Mouse (Mus musculus) ES-E14 (cell line): ENCODE measurements around the gene B3gnt9. TPM values are rescaled to one million over a fixed set of nuclear protein-coding genes. Genes with fewer than 3 reads are reported as not detected.

Source experiments
- DNase-seq: peaks from one replicate; pipeline ENCODE4 v3.0.0-alpha.2; 2013; ENCODE audit warnings: low read depth, low spot score
- H3K27ac ChIP-seq: 2 replicates; pipeline ENCODE4 v1.5.1; 2012; ENCODE audit warnings: low read depth, mild to moderate bottlenecking, low read length, moderate library complexity, mixed read lengths; ENCODE audit not compliant: poor library complexity, insufficient read depth, severe bottlenecking
- H3K36me3 ChIP-seq: 2 replicates; pipeline ENCODE4 v1.6.1; 2012; ENCODE audit warnings: mild to moderate bottlenecking, low read length, moderate library complexity, mixed read lengths; ENCODE audit not compliant: control insufficient read depth, poor library complexity, insufficient read depth, severe bottlenecking
- H3K4me1 ChIP-seq, 2 experiments: fragments of 150-350 bp in 1 of 2; sonication (generic) in 1 of 2; 2 replicates each; pipeline ENCODE4 v1.6.1; 2012; ENCODE audit warnings: low read length in 2 of 2, mild to moderate bottlenecking in 1 of 2, mixed read lengths in 1 of 2; ENCODE audit not compliant: control insufficient read depth in 2 of 2, insufficient read depth in 2 of 2, poor library complexity in 1 of 2
- H3K4me3 ChIP-seq, 2 experiments: fragments of 150-350 bp in 1 of 2; sonication (generic) in 1 of 2; 2 replicates each; pipeline ENCODE4 v1.5.1; 2012; ENCODE audit warnings: low read length in 2 of 2, low read depth in 1 of 2, mild to moderate bottlenecking in 1 of 2, mixed read lengths in 1 of 2; ENCODE audit not compliant: insufficient read depth in 1 of 2, poor library complexity in 1 of 2, severe bottlenecking in 1 of 2
- H3K9ac ChIP-seq: 2 replicates; pipeline ENCODE4 v1.6.1; 2012; ENCODE audit warnings: low read depth, mild to moderate bottlenecking, low read length, mixed read lengths; ENCODE audit not compliant: poor library complexity, insufficient read depth, severe bottlenecking
- H3K9me3 ChIP-seq: fragments of 150-350 bp; sonication (generic); 2 replicates; pipeline ENCODE4 v1.6.1; 2012; ENCODE audit warnings: low read depth, mild to moderate bottlenecking, low read length; ENCODE audit not compliant: control insufficient read depth, insufficient read depth
- CHD2 ChIP-seq: IDR thresholded peaks from 2 replicates; pipeline ENCODE4 v1.6.1; 2014; ENCODE audit warnings: mild to moderate bottlenecking, low read depth, low read length, inconsistent platforms
- HCFC1 ChIP-seq: IDR thresholded peaks from 2 replicates; pipeline ENCODE4 v1.6.1; 2012; ENCODE audit warnings: low read length, inconsistent platforms, borderline replicate concordance; ENCODE audit not compliant: insufficient read depth
- MAFK ChIP-seq: IDR thresholded peaks from 2 replicates; pipeline ENCODE4 v1.6.1; 2014; ENCODE audit warnings: mild to moderate bottlenecking, low read depth, low read length, inconsistent platforms; ENCODE audit not compliant: insufficient read depth
- ZC3H11A ChIP-seq: IDR thresholded peaks from 2 replicates; pipeline ENCODE4 v1.6.1; 2012; ENCODE audit warnings: low read depth, mild to moderate bottlenecking, inconsistent platforms, low read length, borderline replicate concordance
- ZNF384 ChIP-seq: IDR thresholded peaks from 2 replicates; pipeline ENCODE4 v1.6.1; 2012; ENCODE audit warnings: low read depth, low read length, inconsistent platforms
- in situ Hi-C, 2 experiments: fragments of 600-800 bp; cut with MboI; formaldehyde crosslinking; loops; one replicate each; pipeline ENCODE4 v1.15.1; 2025; ENCODE audit warnings: low sequenced_read_pairs in 2 of 2, inconsistent platforms in 1 of 2; ENCODE audit not compliant: unreplicated experiment in 2 of 2
- total RNA-seq: library from RNA; depleted of rRNA; stranded (reverse); fragments of 300-350 nt; gene quantifications from 2 replicates; pipeline ENCODE4 v1.2.3, GENCODE M21; 2012

The B3gnt9 gene
- total RNA-seq, 1 experiment = 2.5 TPM

GRCm38 (mm10) chr8:105259721-105260320 lies 4.9 kb upstream of the B3gnt9 start:
- DNase-seq = no peak
- Histone ChIP-seq H3K27ac (no peak overlapping the region), H3K36me3 (no peaks in the 10 kb centered on the region), H3K4me3 (peak overlapping the region; percentile 53 to 57), H3K9me3 (no peaks in the 10 kb centered on the region), H3K9ac (peak overlapping the region; percentile 45; the same call in 1 of the 2 replicates), H3K4me1 (peaks cover 0 to 10% of the 10 kb centered on the region in 2 experiments; a peak in 1 of 4 replicates)
- TF ChIP-seq CHD2 = no peak
- no peak for TF ChIP-seq MAFK
- TF ChIP-seq HCFC1 = no peak
- no peak for TF ChIP-seq ZC3H11A
- no peak for TF ChIP-seq ZNF384
- in situ Hi-C loops = loop anchor here in 1 of 2 experiments (25.0 kb wide), 1 partner anchor 623 kb away; the partner anchor contains the start of genes Ciao2b and Rrad

GRCm38 (mm10) chr8:105258911-105259720 lies 4.2 kb upstream of the B3gnt9 start:
- Histone ChIP-seq H3K4me1 (peaks cover 0 to 10% of the 10 kb centered on the region in 2 experiments; a peak in 1 of 4 replicates), H3K27ac (no peak overlapping the region), H3K9me3 (no peaks in the 10 kb centered on the region), H3K36me3 (no peaks in the 10 kb centered on the region), H3K4me3 (peak overlapping the region; percentile 53 to 57), H3K9ac (peak overlapping the region; percentile 45; the same call in 1 of the 2 replicates)
- no peak for DNase-seq
- in situ Hi-C loops = loop anchor here in 1 of 2 experiments (25.0 kb wide), 1 partner anchor 622 kb away; the partner anchor contains the start of genes Ciao2b and Rrad
- TF ChIP-seq ZC3H11A = no peak
- no peak for TF ChIP-seq MAFK

- peaks cover 0 to 15% of the 10 kb centered on the region in 2 experiments; a peak in 2 of 4 replicates for H3K4me1 ChIP-seq
- TF ChIP-seq MAFK (no peak), HCFC1 (no peak), CHD2 (no peak), ZNF384 (no peak), ZC3H11A (no peak)
- in situ Hi-C loops = loop anchor here in 1 of 2 experiments (25.0 kb wide), 1 partner anchor 620 kb away; the partner anchor contains the start of genes Ciao2b and Rrad
- no peak overlapping the region for H3K4me3 ChIP-seq
- no peak overlapping the region for H3K9ac ChIP-seq
- no peaks in the 10 kb centered on the region for H3K9me3 ChIP-seq
- peaks cover 5% of the 10 kb centered on the region; the same call in 1 of the 2 replicates for H3K36me3 ChIP-seq
- DNase-seq = no peak
- H3K27ac ChIP-seq = no peak overlapping the region
Observed at GRCm38 (mm10) chr8:105257318-105258114, 2.6 kb upstream of the B3gnt9 start.

DNA sequence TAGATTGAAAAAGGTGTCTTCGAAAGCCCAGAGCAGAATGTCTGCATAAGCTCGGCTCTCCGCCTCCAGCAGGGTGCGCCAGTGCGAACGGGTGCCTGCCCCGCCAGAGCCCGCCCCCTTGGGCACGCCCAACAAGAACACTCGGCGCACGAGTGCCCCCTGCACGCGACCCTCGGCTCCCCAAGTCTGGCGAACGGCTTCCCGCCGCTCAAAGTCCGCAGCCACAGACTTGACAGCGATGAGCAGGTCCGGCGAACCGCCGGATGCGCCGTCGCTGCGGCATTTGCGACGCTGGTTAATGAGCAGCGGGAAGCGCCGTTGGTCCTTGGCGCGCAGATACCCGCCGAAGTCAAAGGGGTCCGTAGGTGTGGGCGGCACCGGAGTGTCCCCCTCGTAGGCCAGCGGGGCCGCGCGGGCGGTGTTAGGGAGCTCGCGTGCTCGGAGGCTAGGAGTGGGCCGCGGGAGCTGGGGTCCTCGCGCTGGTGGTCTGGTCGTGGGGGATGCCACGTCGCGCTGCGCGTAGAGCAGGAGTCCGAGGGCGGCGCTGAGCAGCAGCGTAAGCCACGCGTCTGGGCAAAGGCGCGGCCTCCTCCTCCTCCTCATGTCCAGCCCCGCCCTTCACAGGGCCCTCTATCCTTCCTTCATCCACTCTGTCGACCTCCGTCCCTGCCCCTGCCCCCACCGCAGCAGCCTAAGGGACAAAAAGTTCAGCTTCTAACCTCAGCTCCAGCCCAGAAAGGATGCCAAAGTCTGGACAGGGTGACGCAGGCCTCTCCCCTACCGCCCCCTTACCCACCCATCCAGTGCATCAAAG lies 594 bp downstream of the B3gnt9 start:
- no peaks in the 10 kb centered on the region for H3K9me3 ChIP-seq
- peak; percentile 86 for DNase-seq
- H3K4me1 ChIP-seq = peaks cover 0 to 12% of the 10 kb centered on the region in 2 experiments; a peak in 2 of 4 replicates
- peak overlapping the region; percentile 60 to 74 for H3K4me3 ChIP-seq
- peak overlapping the region; percentile 62 for H3K9ac ChIP-seq
- TF ChIP-seq CHD2 (no peak), HCFC1 (peak; percentile 43; the same call in 1 of the 2 replicates), ZC3H11A (no peak), MAFK (no peak)
- H3K27ac ChIP-seq = no peak overlapping the region
- peaks cover 35% of the 10 kb centered on the region for H3K36me3 ChIP-seq
- in situ Hi-C loops = loop anchor here in 1 of 2 experiments (25.0 kb wide), 1 partner anchor 617 kb away; the partner anchor contains the start of genes Ciao2b and Rrad
